Mouse (Mus musculus): ENCODE data around the gene Lemd1.

GRCm38 (mm10) chr1:132171619-132172018, 19.6 kb upstream of the Lemd1 start:
- TF ChIP-seq POLR2A (IDR thresholded peaks at IDR 0.05; ENCODE audit: low read depth, low read length) (no peak), CTCF (IDR thresholded peaks at IDR 0.05; ENCODE audit: borderline replicate concordance, insufficient read depth, low read length) (no peak)
